Mouse (Mus musculus) MEL (cell line): ENCODE data around the gene Tbxas1.

ENCODE experiments used
- CTCF ChIP-seq, 3 experiments: IDR thresholded peaks in 2 of 3; conservative IDR thresholded peaks in 1 of 3; 2 replicates each; pipeline ENCODE4 v1.5.1; 2011 to 2012; ENCODE audit warnings: low read length in 3 of 3, low read depth in 2 of 3, mild to moderate bottlenecking in 2 of 3, improper control_type of control experiment in 1 of 3, inconsistent platforms in 1 of 3, mixed read lengths in 1 of 3, moderate library complexity in 1 of 3; ENCODE audit not compliant: control insufficient read depth in 1 of 3, insufficient read depth in 1 of 3, poor library complexity in 1 of 3, severe bottlenecking in 1 of 3
- GATA1 ChIP-seq: IDR thresholded peaks from 2 replicates; pipeline ENCODE4 v1.6.1; 2011; ENCODE audit warnings: low read depth, low read length, improper control_type of control experiment
- ZMIZ1 ChIP-seq: IDR thresholded peaks from 2 replicates; pipeline ENCODE4 v1.6.1; 2012; ENCODE audit warnings: low read depth, mild to moderate bottlenecking, inconsistent platforms, low read length, improper control_type of control experiment, moderate library complexity

DNA sequence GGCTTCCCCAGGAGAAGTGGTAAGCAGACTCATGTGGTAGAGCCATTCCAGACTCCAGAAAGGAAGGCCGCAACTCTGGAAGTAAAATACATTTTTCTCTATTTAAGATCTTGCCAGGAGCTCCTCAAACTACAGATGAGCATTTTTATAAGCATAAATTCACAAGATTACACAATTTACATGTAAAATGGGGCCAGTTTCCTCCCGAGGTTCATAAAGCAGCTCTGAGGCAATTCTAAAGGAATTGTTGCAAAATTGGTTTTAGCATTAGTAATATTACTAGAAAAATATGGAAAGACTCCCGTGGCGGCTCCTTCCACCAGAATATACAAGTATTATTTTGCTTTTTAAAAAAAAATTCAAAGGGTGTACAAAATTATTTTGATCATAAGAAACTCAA is 100.7 kb downstream of the Tbxas1 start:
- TF ChIP-seq ZMIZ1 = no peak
- TF ChIP-seq CTCF (IDR thresholded peaks at IDR 0.05 in 2 of 3, conservative IDR thresholded peaks at IDR 0.05 in 1 of 3; ENCODE audit: control insufficient read depth in 1 of 3, insufficient read depth in 1 of 3, low read depth in 2 of 3, low read length in 3 of 3, poor library complexity in 1 of 3, severe bottlenecking in 1 of 3) = no peak
- TF ChIP-seq GATA1 = no peak
